In genomic region chr11:16800507-16800906, GRCm38 (mm10) we compare ENCODE assay signal across 8 mouse cellular contexts. TPM values are rescaled to one million over a fixed set of nuclear protein-coding genes. Genes with fewer than 3 reads are reported as not detected.
DNase-seq lines count a peak whose midpoint lies in the region; ATAC-seq and TF ChIP-seq lines count a peak whose summit lies in the region.

No protein-coding gene starts in this region.

- H3K4me2 ChIP-seq in liver, embryonic 11.5 days = no peak overlapping the region
- H3K4me2 ChIP-seq in hindbrain, embryonic 11.5 days (replicated peaks; ENCODE audit: low read depth, low read length) = no peak overlapping the region

- ATAC-seq in liver, embryonic 11.5 days (replicated peaks; ENCODE audit: low FRiP score) = no peak
- ATAC-seq in hindbrain, embryonic 11.5 days (ENCODE audit: low FRiP score) = no peak

- WGBS in liver, adult 2 months = 17% methylated on average over 6 of the region's 6 CpGs
- WGBS in liver, embryonic 11.5 days = 76% methylated on average over 6 of the region's 6 CpGs
- 91% methylated on average over 6 of the region's 6 CpGs for WGBS in hindbrain, embryonic 11.5 days

- H3K79me2 ChIP-seq in liver, adult 2 months (ENCODE audit: control insufficient read depth, insufficient read depth, low read length) = peaks cover 29% of the 10 kb centered on the region

- H3K36me3 ChIP-seq in liver, adult 2 months (ENCODE audit: control insufficient read depth, insufficient read depth, low read length) = peaks cover 67% of the 10 kb centered on the region
- no peaks in the 10 kb centered on the region for H3K36me3 ChIP-seq in liver, embryonic 11.5 days (ENCODE audit: control insufficient read depth, insufficient read depth, low read length)
- no peaks in the 10 kb centered on the region for H3K36me3 ChIP-seq in hindbrain, embryonic 11.5 days (ENCODE audit: control insufficient read depth, insufficient read depth, low read length)

- no peak overlapping the region for H3K4me3 ChIP-seq in liver, adult 2 months (ENCODE audit: insufficient read depth, low read depth, low read length)
- H3K4me3 ChIP-seq in liver, embryonic 11.5 days (ENCODE audit: low read depth, low read length) = no peak overlapping the region
- no peak overlapping the region for H3K4me3 ChIP-seq in hindbrain, embryonic 11.5 days (ENCODE audit: low read depth, low read length)

- H3K9ac ChIP-seq in liver, adult 2 months (ENCODE audit: low read depth, low read length) = no peak overlapping the region
- no peak overlapping the region for H3K9ac ChIP-seq in liver, embryonic 11.5 days (ENCODE audit: low read depth, low read length)
- H3K9ac ChIP-seq in hindbrain, embryonic 11.5 days (ENCODE audit: low read depth, low read length) = no peak overlapping the region

- peaks cover 54% of the 10 kb centered on the region for H3K4me1 ChIP-seq in liver, adult 2 months (ENCODE audit: control insufficient read depth, insufficient read depth, low read length)
- no peaks in the 10 kb centered on the region for H3K4me1 ChIP-seq in liver, embryonic 11.5 days (replicated peaks; ENCODE audit: control insufficient read depth, insufficient read depth, low read length)
- H3K4me1 ChIP-seq in hindbrain, embryonic 11.5 days (replicated peaks; ENCODE audit: control insufficient read depth, insufficient read depth, low read length) = no peaks in the 10 kb centered on the region

- peak overlapping the region; percentile 42 for H3K27ac ChIP-seq in liver, adult 2 months (replicated peaks; ENCODE audit: insufficient read depth, low read depth, low read length)
- H3K27ac ChIP-seq in liver, embryonic 11.5 days (ENCODE audit: low read depth, low read length) = no peak overlapping the region
- no peak overlapping the region for H3K27ac ChIP-seq in hindbrain, embryonic 11.5 days (ENCODE audit: low read depth, low read length)

- H3K27me3 ChIP-seq in liver, adult 2 months (ENCODE audit: control insufficient read depth, insufficient read depth, low read length) = no peaks in the 10 kb centered on the region
- no peaks in the 10 kb centered on the region; the same call in 1 of the 2 replicates for H3K27me3 ChIP-seq in liver, embryonic 11.5 days (replicated peaks; ENCODE audit: control insufficient read depth, insufficient read depth, low read length)
- H3K27me3 ChIP-seq in hindbrain, embryonic 11.5 days (ENCODE audit: control insufficient read depth, insufficient read depth, low read length) = no peaks in the 10 kb centered on the region

- 0 out of 2 replicates have a peak, but pooled peaks have one; percentile 17 for TF ChIP-seq POLR2A in liver, adult 2 months (IDR thresholded peaks at IDR 0.05; ENCODE audit: extremely low read depth, insufficient read depth, low read length)

- no peak for TF ChIP-seq CTCF in liver, adult 2 months (IDR thresholded peaks at IDR 0.05; ENCODE audit: low read depth, low read length)

- intact Hi-C loops in heart, postnatal 14 days (cut with DNase I) = no loop called here

- DNase-seq in liver, adult 2 months (ENCODE audit: extremely low read depth, low read depth, low spot score) = peak; percentile 99
- DNase-seq in liver, embryonic 11.5 days (ENCODE audit: low spot score) = no peak
- DNase-seq in heart, postnatal 14 days = peak; percentile 62
- DNase-seq in lung, adult 18-20 months = peak; percentile 84 to 90
- peak; percentile 41 for DNase-seq in urinary bladder, postnatal 25 days (ENCODE audit: low spot score)
- no peak for DNase-seq in layer of hippocampus, adult 9-11 months
- no peak for DNase-seq in hindbrain, embryonic 11.5 days (ENCODE audit: low spot score)
- no peak for DNase-seq in layer of hippocampus, adult 11-12 months (ENCODE audit: low spot score)

- no peaks in the 10 kb centered on the region for H3K9me3 ChIP-seq in liver, embryonic 11.5 days (ENCODE audit: control insufficient read depth, low read length)
- no peaks in the 10 kb centered on the region for H3K9me3 ChIP-seq in hindbrain, embryonic 11.5 days (ENCODE audit: control insufficient read depth, low read length)

RNA-seq across cellular contexts. Expression of gene Egfr, which starts 48.5 kb away (rescaled TPM):
- 193 and 198 TPM in 2 replicates for total RNA-seq in liver, adult 2 months (2014; rRNA removed)
- polyA plus RNA-seq in liver, adult 2 months (2012; rRNA removed) = 117 and 215 TPM in 2 replicates
- 2.4 and 3.7 TPM in 2 replicates for polyA plus RNA-seq in liver, embryonic 11.5 days (2014; fragmentation: Nextera tagmentation; extraction: Ambion mirVana)
- 10 to 100 TPM in 1 of 2 experiments, 1 to 10 TPM in 1; 10.0 to 13.3 TPM for total RNA-seq in heart, postnatal 14 days (2021)
- polyA plus RNA-seq in hindbrain, embryonic 11.5 days (2014; fragmentation: Nextera tagmentation; extraction: Ambion mirVana) = 3.8 and 5.9 TPM in 2 replicates

Comparison
In these comparisons a context has a peak if more than half of its experiments do, and no peak if none do; other contexts are left out.
1. DNase-seq: peak in liver, adult 2 months (single experiment), heart, postnatal 14 days (2 of 2), lung, adult 18-20 months (2 of 2) and urinary bladder, postnatal 25 days (single experiment); none in liver, embryonic 11.5 days (single experiment), layer of hippocampus, adult 9-11 months (single experiment), hindbrain, embryonic 11.5 days (single experiment) and layer of hippocampus, adult 11-12 months (single experiment).
2. RNA of gene Egfr, which starts 48.5 kb away (polyA plus RNA-seq): 117 to 215 TPM in liver, adult 2 months; 3.8 to 5.9 TPM in hindbrain, embryonic 11.5 days and 2.4 to 3.7 TPM in liver, embryonic 11.5 days; every median in the first group is over 10 times any median in the second.